Comparison of ENCODE assay signal across 30 mouse cellular contexts in the genomic region with DNA sequence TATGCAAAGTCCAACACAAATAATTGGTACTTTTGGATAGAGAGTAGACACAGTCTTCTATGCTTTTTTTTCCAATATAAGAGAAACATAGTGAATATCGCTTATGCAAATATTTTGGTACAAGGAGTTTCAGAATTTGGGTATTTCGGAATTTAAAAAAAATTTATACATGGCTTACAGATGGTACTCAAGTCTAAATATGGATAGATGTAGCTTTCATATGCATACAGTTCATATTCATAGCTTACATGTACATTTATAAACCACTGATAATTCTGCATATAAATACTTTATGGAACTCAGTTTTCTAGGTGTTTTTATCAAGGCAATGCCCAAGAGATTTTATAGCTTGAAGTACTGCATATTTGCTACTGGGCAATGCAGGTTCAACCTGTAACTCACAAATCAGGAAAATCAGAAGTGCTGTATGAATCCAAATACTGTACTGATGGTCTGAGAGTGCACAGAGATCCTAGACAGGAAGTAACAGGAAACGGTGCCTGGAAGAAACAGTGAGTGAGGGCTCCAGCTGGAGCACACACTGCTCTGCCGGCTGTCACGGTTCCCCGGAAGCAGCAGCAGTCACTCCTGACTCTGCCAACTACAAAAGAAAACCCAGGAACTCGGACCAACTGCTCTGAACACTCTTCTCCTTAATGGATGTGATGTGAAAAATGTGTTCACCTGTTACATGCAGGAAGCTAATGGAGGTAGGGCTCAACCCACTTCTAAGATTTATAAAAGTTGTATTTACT. TPM values are rescaled to one million over a fixed set of nuclear protein-coding genes. Genes with fewer than 3 reads are reported as not detected.
"Had no signal": no experiment of that assay in that cellular context is flagged by ENCODE, and none has a peak within 500 bp of the region (broad histone marks: within the 10 kb centered on the region; RNA-seq: fewer than 3 reads in every experiment).

No protein-coding gene starts in this region.

- H3K4me3 ChIP-seq: limb, embryonic 12.5 days; limb, embryonic 15.5 days; midbrain, embryonic 12.5 days; myocyte; neural tube, embryonic 13.5 days had no signal

- H3K27me3 ChIP-seq: limb, embryonic 12.5 days; limb, embryonic 15.5 days; midbrain, embryonic 12.5 days; neural tube, embryonic 13.5 days had no signal

- ATAC-seq: intestine, postnatal 0 days; liver, postnatal 0 days; lung, postnatal 0 days had no signal

- H3K9me3 ChIP-seq: limb, embryonic 12.5 days; limb, embryonic 15.5 days; midbrain, embryonic 12.5 days; neural tube, embryonic 13.5 days had no signal

- H3K4me2 ChIP-seq: limb, embryonic 12.5 days; limb, embryonic 15.5 days; liver, embryonic 11.5 days; lung, embryonic 14.5 days; midbrain, embryonic 12.5 days; neural tube, embryonic 13.5 days had no signal

- H3K9ac ChIP-seq: limb, embryonic 12.5 days; limb, embryonic 15.5 days; liver, embryonic 14.5 days; liver, postnatal 0 days; lung, embryonic 14.5 days; midbrain, embryonic 12.5 days; neural tube, embryonic 13.5 days had no signal

- H3K36me3 ChIP-seq: limb, embryonic 12.5 days; limb, embryonic 15.5 days; midbrain, embryonic 12.5 days; neural tube, embryonic 13.5 days had no signal

- H3K4me1 ChIP-seq: limb, embryonic 12.5 days; limb, embryonic 15.5 days; midbrain, embryonic 12.5 days; neural tube, embryonic 13.5 days had no signal

- H3K27ac ChIP-seq: kidney, postnatal 0 days; limb, embryonic 12.5 days; limb, embryonic 15.5 days; liver, embryonic 14.5 days; macrophage; midbrain, embryonic 12.5 days; neural tube, embryonic 13.5 days; stomach, postnatal 0 days had no signal

- DNase-seq: kidney, adult 2 months; kidney, postnatal 25 days; left cerebral cortex, postnatal 4 days; liver, postnatal 0 days; lung, embryonic 14.5 days; retina, postnatal 1 day; right cerebral cortex, postnatal 4 days; thymus, adult 2 months; thymus, postnatal 14 days had no signal

RNA-seq across cellular contexts. Expression of gene Dppa1, which starts 8.5 kb away (rescaled TPM):
- total RNA-seq: left cerebral cortex, adult 8-10 months; left cerebral cortex, postnatal 14 days; left cerebral cortex, postnatal 4 days; megakaryocyte, adult 5-6 weeks; monocyte, adult 5-6 weeks; neutrophil, adult 5-6 weeks had no signal
- polyA plus RNA-seq: intestine, postnatal 0 days; kidney, adult 2 months; kidney, embryonic 14.5 days; large intestine, adult 2 months; limb, embryonic 12.5 days; limb, embryonic 15.5 days; liver, embryonic 11.5 days; liver, embryonic 14.5 days; liver, postnatal 0 days; lung, embryonic 14.5 days; lung, postnatal 0 days; macrophage; midbrain, embryonic 12.5 days; midbrain, embryonic 16.5 days; myocyte; neural tube, embryonic 13.5 days; stomach, embryonic 14.5 days; stomach, postnatal 0 days had no signal

RNA-seq across cellular contexts. Expression of gene BC053393, which starts 49.3 kb away (rescaled TPM):
- total RNA-seq: left cerebral cortex, adult 8-10 months; left cerebral cortex, postnatal 4 days; megakaryocyte, adult 5-6 weeks; monocyte, adult 5-6 weeks; neutrophil, adult 5-6 weeks had no signal
- polyA plus RNA-seq: intestine, postnatal 0 days; kidney, adult 2 months; kidney, embryonic 14.5 days; kidney, postnatal 0 days; large intestine, adult 2 months; limb, embryonic 15.5 days; liver, embryonic 11.5 days; liver, embryonic 14.5 days; liver, postnatal 0 days; lung, embryonic 14.5 days; lung, postnatal 0 days; macrophage; midbrain, embryonic 12.5 days; midbrain, embryonic 16.5 days; myocyte; neural tube, embryonic 13.5 days; stomach, embryonic 14.5 days; stomach, postnatal 0 days had no signal
